In the genomic region with DNA sequence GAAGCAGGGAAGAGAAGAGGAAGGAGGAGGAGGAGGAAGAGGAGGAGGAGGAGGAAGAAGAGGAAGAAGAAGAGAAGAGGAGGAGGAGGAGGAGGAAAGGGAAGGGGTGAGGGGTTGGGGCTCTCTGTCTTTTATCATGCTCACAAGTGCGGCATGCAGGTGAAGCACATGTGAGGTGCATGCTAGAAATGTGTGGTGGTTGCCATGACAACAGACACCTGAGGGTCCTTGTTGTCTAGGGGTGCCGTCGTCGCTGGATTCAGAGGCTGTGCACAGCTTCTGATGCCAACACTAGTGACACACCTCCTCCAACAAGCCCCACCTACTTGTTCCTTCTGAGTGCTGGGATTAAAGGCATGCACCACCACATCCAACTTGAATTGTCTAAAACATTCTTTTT, we compare ENCODE assay signal across 21 mouse cellular contexts. TPM values are rescaled to one million over a fixed set of nuclear protein-coding genes. Genes with fewer than 3 reads are reported as not detected.
DNase-seq lines count a peak whose midpoint lies in the region; ATAC-seq lines count a peak whose summit lies in the region.
"Had no signal": no experiment of that assay in that cellular context is flagged by ENCODE, and none has a peak within 500 bp of the region (broad histone marks: within the 10 kb centered on the region; RNA-seq: fewer than 3 reads in every experiment).

No protein-coding gene starts in this region.

- no peak overlapping the region for H3K4me3 ChIP-seq in forebrain, embryonic 15.5 days
- no peak overlapping the region for H3K4me3 ChIP-seq in forebrain, embryonic 11.5 days (ENCODE audit: low read depth, low read length)
- peak overlapping the region; percentile 59 for H3K4me3 ChIP-seq in megakaryocyte, embryonic 14.5 days (replicated peaks)
- no peak overlapping the region for H3K4me3 ChIP-seq in midbrain, embryonic 15.5 days
- H3K4me3 ChIP-seq: embryonic facial prominence, embryonic 15.5 days; limb, embryonic 13.5 days; liver, embryonic 13.5 days; lung, embryonic 15.5 days; stomach, embryonic 15.5 days had no signal

- no peaks in the 10 kb centered on the region for H3K27me3 ChIP-seq in forebrain, embryonic 15.5 days
- H3K27me3 ChIP-seq in forebrain, embryonic 11.5 days (ENCODE audit: control insufficient read depth, insufficient read depth, low read length), result no peaks in the 10 kb centered on the region
- peaks cover 25% of the 10 kb centered on the region for H3K27me3 ChIP-seq in megakaryocyte, embryonic 14.5 days (replicated peaks)
- H3K27me3 ChIP-seq in midbrain, embryonic 15.5 days (replicated peaks), result 0 out of 2 replicates have a peak, but pooled peaks cover 3% of the 10 kb centered on the region
- H3K27me3 ChIP-seq: embryonic facial prominence, embryonic 15.5 days; limb, embryonic 13.5 days; lung, embryonic 15.5 days; stomach, embryonic 15.5 days had no signal

- H3K4me2 ChIP-seq in forebrain, embryonic 15.5 days (replicated peaks), result no peak overlapping the region
- no peak overlapping the region for H3K4me2 ChIP-seq in forebrain, embryonic 11.5 days (ENCODE audit: low read depth, low read length, severe bottlenecking)
- no peak overlapping the region for H3K4me2 ChIP-seq in midbrain, embryonic 15.5 days
- H3K4me2 ChIP-seq: embryonic facial prominence, embryonic 15.5 days; limb, embryonic 13.5 days; liver, embryonic 13.5 days; lung, embryonic 15.5 days; stomach, embryonic 15.5 days had no signal

- no peak overlapping the region for H3K27ac ChIP-seq in forebrain, embryonic 15.5 days (replicated peaks)
- no peak overlapping the region for H3K27ac ChIP-seq in forebrain, embryonic 11.5 days (ENCODE audit: low read depth, low read length)
- no peak overlapping the region for H3K27ac ChIP-seq in midbrain, embryonic 15.5 days
- H3K27ac ChIP-seq: embryonic facial prominence, embryonic 15.5 days; kidney, postnatal 0 days; limb, embryonic 13.5 days; liver, embryonic 13.5 days; lung, embryonic 15.5 days; macrophage; stomach, embryonic 15.5 days had no signal

- no peaks in the 10 kb centered on the region for H3K36me3 ChIP-seq in forebrain, embryonic 15.5 days
- no peaks in the 10 kb centered on the region for H3K36me3 ChIP-seq in forebrain, embryonic 11.5 days (ENCODE audit: control insufficient read depth, insufficient read depth, low read length)
- no peaks in the 10 kb centered on the region for H3K36me3 ChIP-seq in megakaryocyte, embryonic 14.5 days (replicated peaks; ENCODE audit: low read length)
- H3K36me3 ChIP-seq in midbrain, embryonic 15.5 days (replicated peaks), result no peaks in the 10 kb centered on the region
- H3K36me3 ChIP-seq: embryonic facial prominence, embryonic 15.5 days; limb, embryonic 13.5 days; liver, embryonic 13.5 days; lung, embryonic 15.5 days; stomach, embryonic 15.5 days had no signal

- ATAC-seq in forebrain, embryonic 15.5 days (replicated peaks), result 0 out of 2 replicates have a peak, but pooled peaks have one; percentile 60
- ATAC-seq in forebrain, embryonic 11.5 days (replicated peaks; ENCODE audit: low FRiP score), result no peak
- ATAC-seq in megakaryocyte, adult 5-6 weeks (ENCODE audit: poor library complexity, severe bottlenecking), result no peak
- ATAC-seq in midbrain, embryonic 15.5 days (replicated peaks), result peak; percentile 78

- H3K4me1 ChIP-seq in forebrain, embryonic 15.5 days, result no peaks in the 10 kb centered on the region
- H3K4me1 ChIP-seq in forebrain, embryonic 11.5 days (replicated peaks; ENCODE audit: control insufficient read depth, insufficient read depth, low read length), result no peaks in the 10 kb centered on the region
- peaks cover 42% of the 10 kb centered on the region for H3K4me1 ChIP-seq in megakaryocyte, embryonic 14.5 days
- H3K4me1 ChIP-seq in midbrain, embryonic 15.5 days, result peaks cover 5% of the 10 kb centered on the region; the same call in 1 of the 2 replicates
- H3K4me1 ChIP-seq: liver, embryonic 13.5 days; stomach, embryonic 15.5 days had no signal

- 50% methylated on average over 4 of the region's 4 CpGs for WGBS in forebrain, embryonic 15.5 days
- 78% methylated on average over 4 of the region's 4 CpGs for whole genome bisulfite sequencing in forebrain, embryonic 11.5 days
- 50% methylated on average over 4 of the region's 4 CpGs for WGBS in midbrain, embryonic 15.5 days

- DNase-seq in forebrain, embryonic 11.5 days (ENCODE audit: low spot score), result no peak
- DNase-seq in ES-CJ7 (ENCODE audit: low read depth, low spot score), result peak; percentile 25
- DNase-seq in spleen, postnatal 10 days (ENCODE audit: low spot score in 2 of 2), result no peak
- no peak for DNase-seq in left cerebral cortex, adult 18-20 months (ENCODE audit: low spot score in 2 of 2)
- DNase-seq: adrenal gland, postnatal 14 days; cerebellum, adult 18-20 months; cerebellum, postnatal 25 days; gastrocnemius, postnatal 36 days; kidney, adult 11 months; liver, embryonic 13.5 days; right cerebral cortex, postnatal 25 days had no signal

- no peaks in the 10 kb centered on the region for H3K9me3 ChIP-seq in forebrain, embryonic 15.5 days
- no peaks in the 10 kb centered on the region for H3K9me3 ChIP-seq in forebrain, embryonic 11.5 days (ENCODE audit: control insufficient read depth, low read length)
- H3K9me3 ChIP-seq in megakaryocyte, embryonic 14.5 days, result no peaks in the 10 kb centered on the region
- H3K9me3 ChIP-seq in midbrain, embryonic 15.5 days, result no peaks in the 10 kb centered on the region
- H3K9me3 ChIP-seq: embryonic facial prominence, embryonic 15.5 days; limb, embryonic 13.5 days; liver, embryonic 13.5 days; lung, embryonic 15.5 days; stomach, embryonic 15.5 days had no signal

- no peak overlapping the region for H3K9ac ChIP-seq in forebrain, embryonic 15.5 days (replicated peaks)
- no peak overlapping the region for H3K9ac ChIP-seq in forebrain, embryonic 11.5 days (ENCODE audit: low read length)
- H3K9ac ChIP-seq in midbrain, embryonic 15.5 days, result no peak overlapping the region
- H3K9ac ChIP-seq: embryonic facial prominence, embryonic 15.5 days; limb, embryonic 13.5 days; liver, embryonic 13.5 days; lung, embryonic 15.5 days; stomach, embryonic 15.5 days had no signal

RNA-seq across cellular contexts. Expression of a gene that starts 7.1 kb away (rescaled TPM):
- polyA plus RNA-seq in forebrain, embryonic 15.5 days (2015; fragmentation: Nextera tagmentation; extraction: Ambion mirVana), result 1.4 and 2.2 TPM in 2 replicates
- polyA plus RNA-seq in forebrain, embryonic 11.5 days (2014; fragmentation: Nextera tagmentation; extraction: Ambion mirVana), result 5.2 and 5.7 TPM in 2 replicates
- polyA plus RNA-seq in megakaryocyte, embryonic 14.5 days (2012; ENCODE audit: insufficient read depth, low replicate concordance), result 42.5 and 84.5 TPM in 2 replicates
- total RNA-seq in megakaryocyte, adult 5-6 weeks (2015), result 8.8 and 11.1 TPM in 2 replicates
- total RNA-seq in megakaryocyte, adult 5-6 weeks (2017), result 7.6 and 7.7 TPM in 2 replicates
- polyA plus RNA-seq in midbrain, embryonic 15.5 days (2015; fragmentation: Nextera tagmentation; extraction: Ambion mirVana), result 2.0 and 2.5 TPM in 2 replicates
- total RNA-seq in left cerebral cortex, adult 18-20 months (2021), result 10 to 100 TPM in 1 of 2 experiments, 1 to 10 TPM in 1; 9.4 to 10.2 TPM

RNA-seq across cellular contexts. Expression of a gene that starts 54.8 kb away (rescaled TPM):
- polyA plus RNA-seq in forebrain, embryonic 15.5 days (2015; fragmentation: Nextera tagmentation; extraction: Ambion mirVana), result 31.6 and 35.0 TPM in 2 replicates
- 37.9 and 48.2 TPM in 2 replicates for polyA plus RNA-seq in forebrain, embryonic 11.5 days (2014; fragmentation: Nextera tagmentation; extraction: Ambion mirVana)
- 63.5 and 82.1 TPM in 2 replicates for polyA plus RNA-seq in megakaryocyte, embryonic 14.5 days (2012; ENCODE audit: insufficient read depth, low replicate concordance)
- total RNA-seq in megakaryocyte, adult 5-6 weeks (2015), result 166 and 174 TPM in 2 replicates
- 48.4 and 59.1 TPM in 2 replicates for total RNA-seq in megakaryocyte, adult 5-6 weeks (2017)
- 25.3 and 32.2 TPM in 2 replicates for polyA plus RNA-seq in midbrain, embryonic 15.5 days (2015; fragmentation: Nextera tagmentation; extraction: Ambion mirVana)
- total RNA-seq in left cerebral cortex, adult 18-20 months (2021), result 100 to 1,000 TPM in 1 of 2 experiments, 10 to 100 TPM in 1; 94.6 to 101 TPM

Comparison
In these comparisons a context has a peak if more than half of its experiments do, and no peak if none do; other contexts are left out.
1. ATAC-seq: peak in forebrain, embryonic 15.5 days (single experiment) and midbrain, embryonic 15.5 days (single experiment); none in forebrain, embryonic 11.5 days (single experiment) and megakaryocyte, adult 5-6 weeks (single experiment).